Mouse (Mus musculus) lung, postnatal 10 days (tissue): ENCODE data around the gene Sdk1.

Experiments used
- DNase-seq: peaks from one replicate; pipeline ENCODE4 v3.0.0; 2021

Sdk1 gene

DNA sequence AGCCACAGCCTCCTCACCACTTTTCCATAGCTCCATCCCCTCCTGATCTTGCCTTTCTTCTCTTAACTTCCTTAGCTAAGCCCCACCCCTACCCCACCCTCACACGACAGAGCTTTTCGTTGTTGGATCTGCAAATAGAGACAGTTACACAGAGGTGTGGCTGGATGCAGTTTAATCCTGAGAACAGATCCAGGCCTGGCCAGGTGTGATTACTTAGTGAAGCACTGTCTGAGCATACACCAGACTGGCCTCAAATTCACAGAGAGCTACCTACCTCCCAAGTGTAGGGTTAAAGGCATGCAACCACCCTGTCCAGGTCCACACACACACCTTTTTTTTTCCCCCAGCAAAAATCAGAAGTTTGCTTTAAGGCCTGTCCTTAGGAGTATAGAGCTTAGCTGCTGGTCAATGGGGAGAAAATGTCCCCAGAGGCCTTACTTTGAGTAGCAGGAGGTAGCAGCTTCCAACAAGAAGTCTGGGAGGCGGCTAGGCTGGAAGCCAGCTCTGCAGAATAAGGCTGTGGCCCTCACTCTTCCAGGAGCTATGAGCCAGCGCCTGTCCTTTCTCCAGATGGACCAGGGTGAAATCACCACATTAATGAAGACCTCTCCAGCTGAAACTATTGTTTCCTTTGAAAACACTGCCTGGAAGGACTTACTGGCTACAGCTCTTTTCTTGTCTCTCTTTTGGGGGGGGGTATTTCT, 781.7 kb downstream of the Sdk1 start:
- peak; percentile 42 for DNase-seq

- DNase-seq, result peak; percentile 14
These were observed 783.2 kb downstream of the Sdk1 start for GRCm38 (mm10) chr5:142024448-142024847.

GRCm38 (mm10) chr5:142036536-142036935, 795.2 kb downstream of the Sdk1 start:
- DNase-seq, result no peak

GRCm38 (mm10) chr5:142039236-142039635, 797.9 kb downstream of the Sdk1 start:
- DNase-seq, result no peak

GRCm38 (mm10) chr5:142039891-142040530, 798.7 kb downstream of the Sdk1 start:
- DNase-seq, result no peak

GRCm38 (mm10) chr5:142041226-142041802, 800.0 kb downstream of the Sdk1 start:
- no peak for DNase-seq

- no peak for DNase-seq
These were observed 820.5 kb downstream of the Sdk1 start for GRCm38 (mm10) chr5:142061781-142062180.

GRCm38 (mm10) chr5:142071322-142071721, 830.0 kb downstream of the Sdk1 start:
- DNase-seq, result no peak

- DNase-seq, result no peak
These were observed 832.6 kb downstream of the Sdk1 start for GRCm38 (mm10) chr5:142073901-142074300.

DNA sequence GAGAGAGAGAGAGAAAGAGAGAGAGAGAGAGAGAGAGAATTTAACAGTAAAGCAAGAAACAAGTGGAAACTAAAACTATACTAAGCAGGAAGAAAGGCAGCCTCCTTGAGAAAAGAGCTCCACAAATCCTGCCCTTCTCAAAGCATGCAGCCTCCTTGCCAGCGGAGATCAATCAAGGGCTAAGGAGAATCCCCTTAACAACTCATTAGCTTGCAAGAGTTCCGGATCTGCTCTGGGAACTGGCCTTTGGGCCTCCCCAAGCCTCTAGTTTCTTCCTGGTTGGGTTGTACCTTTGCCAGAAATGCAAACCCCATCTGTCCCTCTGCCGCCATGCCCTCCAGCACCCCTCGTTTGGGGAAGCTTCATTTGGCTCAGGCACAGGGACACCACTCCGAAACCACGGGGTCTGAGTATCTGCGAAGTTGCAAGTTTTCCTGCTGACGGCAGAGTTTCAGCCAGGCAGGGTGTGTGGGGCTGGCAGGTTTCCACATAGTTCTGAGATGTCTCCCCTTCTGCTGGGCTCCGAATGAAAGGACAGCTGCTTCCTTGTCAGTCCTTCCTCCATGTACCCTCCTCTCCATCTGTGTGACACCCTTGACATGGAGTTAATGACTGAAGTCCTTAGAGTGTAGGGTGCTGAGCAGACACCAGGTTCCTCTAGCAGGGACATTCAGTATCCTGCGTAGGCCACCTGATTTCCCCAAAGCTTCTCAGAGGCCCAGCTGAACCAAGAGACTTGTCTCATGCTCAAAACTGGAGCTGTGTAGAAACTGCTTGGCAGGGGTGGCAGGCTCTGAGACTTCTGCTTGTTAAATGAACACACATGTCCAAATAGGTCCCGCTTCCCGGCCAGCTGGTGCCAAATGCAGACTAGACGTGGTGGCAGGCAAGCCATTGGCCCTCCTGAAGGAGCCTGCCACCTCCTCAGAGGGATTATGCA, 833.5 kb downstream of the Sdk1 start:
- peak; percentile 79 for DNase-seq

GRCm38 (mm10) chr5:142080661-142081060, 839.4 kb downstream of the Sdk1 start:
- DNase-seq, result no peak

DNA sequence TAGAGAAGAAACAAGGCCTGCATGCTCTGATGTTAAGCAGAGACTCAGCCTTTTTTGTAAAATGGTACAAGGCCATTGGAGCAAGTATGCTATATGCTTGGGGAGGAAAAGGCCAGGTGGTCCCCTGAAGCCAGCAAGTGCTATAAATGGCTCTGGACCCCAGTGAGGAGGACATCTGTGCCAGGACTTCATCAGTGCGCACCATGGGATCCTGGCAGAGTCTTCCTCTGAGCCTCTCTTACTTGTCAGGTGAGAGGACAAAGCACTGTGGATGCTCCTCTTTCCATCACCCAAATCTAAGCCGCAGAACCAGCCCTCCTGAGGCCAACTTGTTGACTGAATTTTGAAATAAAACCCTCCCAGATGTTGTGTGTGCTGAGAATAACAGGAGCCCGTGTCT, 839.8 kb downstream of the Sdk1 start:
- DNase-seq, result no peak

GRCm38 (mm10) chr5:142096377-142096841, 855.1 kb downstream of the Sdk1 start:
- no peak for DNase-seq

GRCm38 (mm10) chr5:142100176-142100575, 858.9 kb downstream of the Sdk1 start:
- no peak for DNase-seq

DNA sequence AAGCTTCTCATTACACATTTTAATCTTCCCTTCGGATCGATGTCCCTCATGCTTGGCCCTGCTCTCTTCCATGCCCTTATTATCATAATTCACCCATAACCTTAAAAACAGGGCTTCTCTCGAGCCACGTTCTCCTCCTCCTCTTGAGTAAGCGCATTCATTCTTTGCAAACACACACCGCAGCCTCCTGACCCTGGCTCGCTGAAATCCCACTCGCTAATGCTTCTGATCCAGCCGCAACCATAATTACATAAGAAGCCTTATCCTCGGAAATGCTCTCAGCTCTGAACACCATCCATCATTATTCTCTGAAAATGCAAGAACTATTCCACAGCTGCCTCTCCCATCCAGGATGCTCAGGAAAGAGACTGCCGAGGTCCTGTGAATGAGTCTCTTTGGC, 866.1 kb downstream of the Sdk1 start:
- DNase-seq, result no peak

GRCm38 (mm10) chr5:142111989-142112388, 870.7 kb downstream of the Sdk1 start:
- no peak for DNase-seq

- no peak for DNase-seq
These were observed 872.2 kb downstream of the Sdk1 start for GRCm38 (mm10) chr5:142113210-142114175.

DNA sequence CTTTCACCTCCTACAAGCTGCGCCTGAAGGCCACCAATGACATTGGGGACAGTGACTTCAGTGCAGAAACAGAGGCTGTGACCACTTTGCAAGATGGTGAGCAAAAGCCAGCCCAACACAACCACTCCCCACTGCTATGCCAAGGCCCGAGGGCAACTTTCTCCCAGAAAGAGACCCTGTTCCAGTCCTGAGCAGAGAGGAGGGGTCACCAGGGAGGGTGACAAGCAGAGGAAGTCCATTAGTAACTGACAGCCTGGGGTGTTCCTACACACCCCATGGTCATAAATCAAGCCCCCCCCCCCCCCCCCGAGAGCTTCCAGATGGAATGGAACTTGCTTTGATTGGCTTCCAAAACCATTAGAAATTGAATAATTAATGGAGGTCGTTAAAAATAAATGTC, 886.5 kb downstream of the Sdk1 start:
- DNase-seq, result no peak

DNA sequence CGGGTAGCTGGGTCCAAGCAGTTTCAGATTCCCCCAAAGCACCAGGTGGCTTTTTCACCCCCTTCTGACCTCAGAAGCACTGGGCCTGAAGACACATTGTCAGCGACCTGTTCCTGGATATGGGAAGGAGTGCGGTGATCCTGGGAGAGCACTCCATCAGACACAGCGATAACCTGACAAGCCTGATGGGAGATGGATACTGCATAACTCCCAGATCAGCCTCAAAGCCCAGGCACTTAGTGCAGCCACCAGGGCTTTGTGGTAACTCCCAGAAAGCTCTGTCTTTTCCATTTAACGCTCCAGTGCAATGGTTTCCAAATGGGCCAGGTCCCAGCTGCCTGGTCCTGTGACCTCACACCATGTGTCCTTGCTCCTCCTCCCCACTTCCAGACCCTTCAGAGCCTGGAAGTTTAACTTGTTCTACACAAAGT, 886.9 kb downstream of the Sdk1 start:
- DNase-seq, result no peak

GRCm38 (mm10) chr5:142130004-142130403, 888.7 kb downstream of the Sdk1 start:
- DNase-seq, result no peak

- no peak for DNase-seq
These were observed 898.7 kb downstream of the Sdk1 start for GRCm38 (mm10) chr5:142139978-142140377.

DNA sequence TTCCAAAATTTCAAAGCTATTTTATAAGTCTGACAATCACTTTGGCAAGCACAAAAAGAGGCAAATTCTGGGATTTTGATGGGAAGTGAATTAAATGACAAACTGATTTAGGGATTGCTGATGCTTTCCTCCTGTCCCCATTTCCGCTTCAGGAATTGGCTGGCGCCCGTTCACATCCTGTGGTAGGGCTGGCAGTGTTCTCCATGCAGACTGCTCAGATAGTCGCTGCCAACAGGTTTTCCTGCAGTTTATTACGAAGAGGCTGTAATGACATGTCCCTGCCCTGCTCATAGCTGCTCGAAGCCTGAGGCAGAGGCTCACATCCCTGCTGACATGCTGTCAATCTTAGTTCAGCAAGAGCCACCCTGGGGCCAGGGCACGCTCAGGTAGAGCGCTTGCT, 908.3 kb downstream of the Sdk1 start:
- peak; percentile 13 for DNase-seq
